Comparison of ENCODE assay signal across 20 mouse cellular contexts in the genomic region with DNA sequence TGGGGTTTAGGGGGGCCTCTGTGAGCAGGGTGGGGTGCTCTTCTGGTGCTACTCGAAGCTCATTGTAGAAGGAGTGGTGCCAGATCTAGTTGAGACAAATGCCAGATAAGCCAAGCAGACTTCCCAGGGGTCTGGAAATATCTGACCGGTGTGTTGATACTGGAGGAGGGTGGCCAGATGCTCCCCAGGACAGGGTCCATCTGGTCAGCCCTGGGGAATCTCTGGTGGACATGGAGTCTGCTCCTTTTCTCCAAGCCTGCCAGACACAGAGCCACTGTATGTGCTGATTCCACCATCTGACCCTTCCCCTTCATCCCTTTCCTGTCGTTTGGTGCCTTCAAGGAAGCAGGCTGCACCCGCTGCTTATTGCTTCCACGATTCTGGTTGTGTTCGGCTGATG. TPM values are rescaled to one million over a fixed set of nuclear protein-coding genes. Genes with fewer than 3 reads are reported as not detected.
A peak's percentile ranks its signal among the peaks of the same experiment; 100 is the strongest.
DNase-seq lines count a peak whose midpoint lies in the region; ATAC-seq lines count a peak whose summit lies in the region.
"Had no signal": no experiment of that assay in that cellular context is flagged by ENCODE, and none has a peak within 500 bp of the region (broad histone marks: within the 10 kb centered on the region; RNA-seq: fewer than 3 reads in every experiment).

No protein-coding gene starts in this region.

- 17% methylated on average over 6 of the region's 6 CpGs for WGBS in heart, embryonic 14.5 days
- WGBS in liver, embryonic 15.5 days (ENCODE audit: insufficient replicate concordance) = 31% methylated on average over 6 of the region's 6 CpGs
- 73% methylated on average over 6 of the region's 6 CpGs for WGBS in hindbrain, embryonic 14.5 days

- H3K27ac ChIP-seq in heart, embryonic 14.5 days (replicated peaks in 1 of 2; ENCODE audit: control insufficient read depth in 1 of 2, insufficient read depth in 1 of 2, low read depth in 2 of 2, low read length in 2 of 2) = no peak overlapping the region
- no peak overlapping the region for H3K27ac ChIP-seq in liver, embryonic 15.5 days (replicated peaks)
- no peak overlapping the region for H3K27ac ChIP-seq in hindbrain, embryonic 14.5 days
- H3K27ac ChIP-seq: forebrain, embryonic 15.5 days; kidney, embryonic 15.5 days; limb, embryonic 12.5 days; neural tube, embryonic 13.5 days had no signal

- H3K9me3 ChIP-seq in heart, embryonic 14.5 days (ENCODE audit: control insufficient read depth, low read length) = no peaks in the 10 kb centered on the region
- H3K9me3 ChIP-seq in liver, embryonic 15.5 days (replicated peaks) = no peaks in the 10 kb centered on the region
- no peaks in the 10 kb centered on the region for H3K9me3 ChIP-seq in hindbrain, embryonic 14.5 days (ENCODE audit: control insufficient read depth, low read length)
- H3K9me3 ChIP-seq: forebrain, embryonic 15.5 days; kidney, embryonic 15.5 days; limb, embryonic 12.5 days; neural tube, embryonic 13.5 days had no signal

- 0 out of 2 replicates have a peak overlapping the region, but pooled peaks have one; percentile 21 for H3K4me2 ChIP-seq in heart, embryonic 14.5 days (ENCODE audit: low read length)
- H3K4me2 ChIP-seq in liver, embryonic 15.5 days = no peak overlapping the region
- H3K4me2 ChIP-seq in hindbrain, embryonic 14.5 days (replicated peaks) = no peak overlapping the region
- H3K4me2 ChIP-seq: forebrain, embryonic 15.5 days; kidney, embryonic 15.5 days; limb, embryonic 12.5 days; neural tube, embryonic 13.5 days had no signal

- H3K4me3 ChIP-seq in heart, embryonic 14.5 days (ENCODE audit: control insufficient read depth in 1 of 2, insufficient read depth in 1 of 2, low read depth in 1 of 2, low read length in 2 of 2) = no peak overlapping the region
- no peak overlapping the region for H3K4me3 ChIP-seq in liver, embryonic 15.5 days (replicated peaks)
- H3K4me3 ChIP-seq in hindbrain, embryonic 14.5 days (replicated peaks; ENCODE audit: low read length) = no peak overlapping the region
- H3K4me3 ChIP-seq: forebrain, embryonic 15.5 days; kidney, embryonic 15.5 days; limb, embryonic 12.5 days; megakaryocyte, embryonic 14.5 days; neural tube, embryonic 13.5 days had no signal

- intact Hi-C loops in heart, postnatal 10 days (cut with DNase I) = no loop called here
- intact Hi-C loops in gastrocnemius, postnatal 36 days (cut with DNase I) = no loop called here

- no peaks in the 10 kb centered on the region for H3K27me3 ChIP-seq in heart, embryonic 14.5 days (ENCODE audit: control insufficient read depth, insufficient read depth, low read length)
- H3K27me3 ChIP-seq in liver, embryonic 15.5 days = peaks cover 9% of the 10 kb centered on the region; the same call in 1 of the 2 replicates
- H3K27me3 ChIP-seq in hindbrain, embryonic 14.5 days (ENCODE audit: control insufficient read depth, insufficient read depth, low read length) = no peaks in the 10 kb centered on the region
- H3K27me3 ChIP-seq: forebrain, embryonic 15.5 days; kidney, embryonic 15.5 days; limb, embryonic 12.5 days; neural tube, embryonic 13.5 days had no signal

- H3K9ac ChIP-seq in heart, embryonic 14.5 days (ENCODE audit: low read length) = no peak overlapping the region
- 0 out of 2 replicates have a peak overlapping the region, but pooled peaks have one; percentile 15 for H3K9ac ChIP-seq in liver, embryonic 15.5 days
- H3K9ac ChIP-seq in hindbrain, embryonic 14.5 days = no peak overlapping the region
- H3K9ac ChIP-seq: forebrain, embryonic 15.5 days; kidney, embryonic 15.5 days; limb, embryonic 12.5 days; neural tube, embryonic 13.5 days had no signal

- ATAC-seq in heart, embryonic 14.5 days (ENCODE audit: insufficient number of reproducible peaks, insufficient read depth, low FRiP score, low read depth) = no peak
- no peak for ATAC-seq in liver, embryonic 15.5 days (ENCODE audit: insufficient read depth)
- ATAC-seq in hindbrain, embryonic 14.5 days (ENCODE audit: low FRiP score) = no peak
- ATAC-seq: forebrain, embryonic 15.5 days; inflammation-experienced regulatory T-cells, adult 6 months had no signal

- H3K4me1 ChIP-seq in heart, embryonic 14.5 days (ENCODE audit: control insufficient read depth in 2 of 2, insufficient read depth in 2 of 2, low read length in 2 of 2) = peaks cover 12 to 20% of the 10 kb centered on the region in 2 experiments
- H3K4me1 ChIP-seq in liver, embryonic 15.5 days (replicated peaks) = peaks cover 14% of the 10 kb centered on the region
- H3K4me1 ChIP-seq in hindbrain, embryonic 14.5 days (replicated peaks; ENCODE audit: control insufficient read depth, insufficient read depth, low read length) = no peaks in the 10 kb centered on the region
- H3K4me1 ChIP-seq: forebrain, embryonic 15.5 days; kidney, embryonic 15.5 days; limb, embryonic 12.5 days; neural tube, embryonic 13.5 days had no signal

- DNase-seq in heart, postnatal 10 days = no peak
- DNase-seq in cerebellum, adult 11 months = peak; percentile 47
- peak; percentile 43 for DNase-seq in cerebellum, adult 8-10 months
- DNase-seq in hindbrain, embryonic 14.5 days (ENCODE audit: low spot score) = no peak
- DNase-seq in gastrocnemius, postnatal 36 days = no peak
- DNase-seq: embryo, embryonic 11 days; gastrocnemius, postnatal 25 days; lung, adult 18-20 months; midbrain, embryonic 14.5 days; right cerebral cortex, adult 18-20 months had no signal

- no peaks in the 10 kb centered on the region for H3K36me3 ChIP-seq in heart, embryonic 14.5 days (ENCODE audit: control insufficient read depth, insufficient read depth, low read length)
- H3K36me3 ChIP-seq in liver, embryonic 15.5 days (replicated peaks) = no peaks in the 10 kb centered on the region
- H3K36me3 ChIP-seq in hindbrain, embryonic 14.5 days (replicated peaks; ENCODE audit: control insufficient read depth, insufficient read depth) = no peaks in the 10 kb centered on the region
- H3K36me3 ChIP-seq: forebrain, embryonic 15.5 days; kidney, embryonic 15.5 days; limb, embryonic 12.5 days; neural tube, embryonic 13.5 days had no signal

RNA-seq across cellular contexts. Expression of a gene that starts 12.9 kb away (rescaled TPM):
- 6.0 and 12.2 TPM in 2 replicates for polyA plus RNA-seq in heart, embryonic 14.5 days (2014; fragmentation: Nextera tagmentation; extraction: Ambion mirVana)
- 1 to 10 TPM; 5.0 to 8.2 TPM for total RNA-seq in heart, postnatal 10 days (2021)
- polyA plus RNA-seq in liver, embryonic 15.5 days (2015; fragmentation: Nextera tagmentation; extraction: Ambion mirVana) = 4.1 and 7.2 TPM in 2 replicates
- 2.6 and 3.3 TPM in 2 replicates for polyA plus RNA-seq in hindbrain, embryonic 14.5 days (2014; fragmentation: Nextera tagmentation; extraction: Ambion mirVana)
- under 1 TPM in 1 of 2 experiments, not detected in 1; 0.39 TPM for total RNA-seq in gastrocnemius, postnatal 36 days (2021)
- total RNA-seq: layer of hippocampus, adult 18-20 months; layer of hippocampus, postnatal 25 days had no signal

RNA-seq across cellular contexts. Expression of a gene that starts 16.4 kb away (rescaled TPM):
- 51.2 and 59.1 TPM in 2 replicates for polyA plus RNA-seq in heart, embryonic 14.5 days (2014; fragmentation: Nextera tagmentation; extraction: Ambion mirVana)
- total RNA-seq in heart, postnatal 10 days (2021) = 10 to 100 TPM; 24.0 to 31.1 TPM
- polyA plus RNA-seq in liver, embryonic 15.5 days (2015; fragmentation: Nextera tagmentation; extraction: Ambion mirVana) = 26.4 and 28.4 TPM in 2 replicates
- polyA plus RNA-seq in hindbrain, embryonic 14.5 days (2014; fragmentation: Nextera tagmentation; extraction: Ambion mirVana) = 68.8 and 69.2 TPM in 2 replicates
- 10 to 100 TPM; 14.8 to 17.8 TPM for total RNA-seq in gastrocnemius, postnatal 36 days (2021)

RNA-seq across cellular contexts. Expression of a gene that starts 49.3 kb away (rescaled TPM):
- polyA plus RNA-seq in heart, embryonic 14.5 days (2014; fragmentation: Nextera tagmentation; extraction: Ambion mirVana) = 27.7 TPM in 2 replicates
- 10 to 100 TPM; 15.0 to 17.1 TPM for total RNA-seq in heart, postnatal 10 days (2021)
- polyA plus RNA-seq in liver, embryonic 15.5 days (2015; fragmentation: Nextera tagmentation; extraction: Ambion mirVana) = 8.9 and 9.6 TPM in 2 replicates
- polyA plus RNA-seq in hindbrain, embryonic 14.5 days (2014; fragmentation: Nextera tagmentation; extraction: Ambion mirVana) = 59.4 and 63.6 TPM in 2 replicates
- 1 to 10 TPM; 5.5 to 6.5 TPM for total RNA-seq in gastrocnemius, postnatal 36 days (2021)

Comparison
In these comparisons a context has a peak if more than half of its experiments do, and no peak if none do; other contexts are left out.
1. DNase-seq: peak in cerebellum, adult 11 months (single experiment) and cerebellum, adult 8-10 months (single experiment); none in heart, postnatal 10 days (0 of 2), hindbrain, embryonic 14.5 days (single experiment) and gastrocnemius, postnatal 36 days (0 of 2).